Mouse (Mus musculus): ENCODE data around the gene Tbc1d10a. TPM values are rescaled to one million over a fixed set of nuclear protein-coding genes. Genes with fewer than 3 reads are reported as not detected.

Gene Tbc1d10a
- polyA plus RNA-seq, 1 experiment from 2014 or later, result 26.4 TPM

DNA sequence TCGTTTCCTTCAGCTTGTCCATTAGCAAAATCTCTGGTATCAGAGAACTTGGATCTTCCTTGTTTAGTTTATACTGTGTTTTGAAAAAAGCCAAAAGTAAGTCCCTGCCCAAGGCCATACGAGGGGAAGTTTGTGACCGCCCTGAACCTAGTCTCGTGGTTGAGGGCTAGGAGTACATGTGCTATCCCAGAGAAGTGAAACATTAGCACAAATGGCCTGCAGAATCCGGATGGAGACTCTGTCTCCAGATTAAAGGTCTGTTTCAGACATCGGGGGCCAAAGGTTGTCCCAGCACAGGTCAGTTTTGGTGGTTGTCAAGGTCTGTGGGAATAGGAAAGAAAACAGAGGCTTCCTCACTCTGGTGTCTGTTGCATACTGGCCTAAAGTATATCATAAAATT is 2.6 kb downstream of the Tbc1d10a start:
- WGBS, result 87% methylated on average over 6 of the region's 6 CpGs
- Histone ChIP-seq H3K36me3 (no peaks in the 10 kb centered on the region), H3K27ac (replicated peaks) (no peak overlapping the region), H3K4me3 (no peak overlapping the region), H3K9me3 (replicated peaks) (no peaks in the 10 kb centered on the region), H3K27me3 (ENCODE audit: low read depth, poor library complexity, severe bottlenecking) (peaks cover 11% of the 10 kb centered on the region), H3K4me1 (peaks cover 21% of the 10 kb centered on the region)
- DNase-seq (ENCODE audit: low spot score), result no peak

DNA sequence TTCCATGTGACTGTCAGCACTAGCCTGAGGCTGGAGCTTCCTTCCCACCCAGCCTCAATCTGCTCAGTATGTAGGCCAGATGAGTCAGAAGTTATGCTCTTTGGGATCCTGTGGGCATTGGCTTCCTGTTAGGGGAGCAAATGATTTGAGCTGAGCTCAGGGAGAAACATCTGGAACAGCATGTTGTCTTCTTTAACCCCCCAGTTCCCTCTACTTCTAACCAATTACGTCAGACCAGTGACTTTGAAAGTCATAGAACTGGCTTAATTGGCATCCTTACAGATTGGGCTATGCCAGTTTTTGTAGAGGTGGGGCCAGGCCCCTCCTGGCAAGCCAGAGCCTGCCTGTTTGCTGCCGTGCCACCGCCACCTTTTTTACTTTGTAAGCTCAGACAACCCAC is 4.1 kb downstream of the Tbc1d10a start:
- no peak for DNase-seq (ENCODE audit: low spot score)
- peaks cover 21% of the 10 kb centered on the region for H3K4me1 ChIP-seq
- no peak overlapping the region for H3K27ac ChIP-seq (replicated peaks)
- peaks cover 11% of the 10 kb centered on the region for H3K27me3 ChIP-seq (ENCODE audit: low read depth, poor library complexity, severe bottlenecking)
- H3K4me3 ChIP-seq, result no peak overlapping the region
- no peaks in the 10 kb centered on the region for H3K9me3 ChIP-seq (replicated peaks)
- H3K36me3 ChIP-seq, result no peaks in the 10 kb centered on the region
- 81% methylated on average over 3 of the region's 3 CpGs for WGBS

DNA sequence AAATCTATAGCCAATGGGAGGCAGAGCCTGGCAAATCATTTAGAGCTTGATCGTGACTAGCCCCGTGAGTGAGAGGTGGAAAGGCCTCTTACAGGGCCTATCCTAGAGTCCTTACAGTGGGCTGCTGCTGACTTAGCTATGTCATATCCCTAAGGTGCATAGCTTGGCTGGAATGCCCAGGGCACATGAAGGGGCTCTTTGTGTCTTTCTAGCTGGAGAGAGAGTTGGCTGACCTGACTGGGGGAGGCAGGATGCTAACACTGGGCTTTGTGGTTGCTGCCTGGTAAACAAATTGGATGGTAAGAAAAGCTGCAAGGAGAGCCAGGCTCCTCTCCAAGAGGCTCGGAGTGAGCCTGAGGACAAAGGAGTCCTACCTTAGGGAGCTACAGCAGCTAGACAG is 6.2 kb downstream of the Tbc1d10a start:
- DNase-seq (ENCODE audit: low spot score), result no peak
- Histone ChIP-seq H3K27ac (replicated peaks) (no peak overlapping the region), H3K36me3 (no peaks in the 10 kb centered on the region), H3K4me1 (peaks cover 8% of the 10 kb centered on the region), H3K4me3 (no peak overlapping the region), H3K9me3 (replicated peaks) (no peaks in the 10 kb centered on the region), H3K27me3 (ENCODE audit: low read depth, poor library complexity, severe bottlenecking) (peaks cover 5% of the 10 kb centered on the region)
- WGBS, result 80% methylated on average over 3 of the region's 3 CpGs

DNA sequence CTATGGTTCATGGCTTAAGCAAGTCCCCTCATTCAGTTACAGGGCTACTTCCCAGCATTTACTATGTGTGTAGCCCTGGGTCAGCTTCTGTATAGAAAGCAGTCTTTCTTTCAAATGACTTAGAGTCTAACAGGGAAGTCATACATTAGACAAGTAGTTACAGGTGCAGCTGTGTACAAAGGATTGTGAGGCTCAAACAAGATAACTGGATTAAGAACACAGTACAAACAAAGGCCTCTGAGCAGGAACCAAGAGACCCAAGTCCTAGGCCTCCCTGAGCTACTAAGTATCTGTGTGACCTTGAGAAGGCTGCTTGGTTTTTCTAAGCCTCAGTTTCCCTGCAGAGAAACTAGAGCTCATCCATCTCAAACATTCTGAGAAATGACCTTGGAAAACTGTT is 6.8 kb downstream of the Tbc1d10a start:
- Histone ChIP-seq H3K36me3 (no peaks in the 10 kb centered on the region), H3K4me3 (no peak overlapping the region), H3K27ac (replicated peaks) (no peak overlapping the region), H3K9me3 (replicated peaks) (no peaks in the 10 kb centered on the region), H3K27me3 (ENCODE audit: low read depth, poor library complexity, severe bottlenecking) (no peaks in the 10 kb centered on the region), H3K4me1 (peaks cover 5% of the 10 kb centered on the region; the same call in 1 of the 2 replicates)
- DNase-seq (ENCODE audit: low spot score), result no peak

DNA sequence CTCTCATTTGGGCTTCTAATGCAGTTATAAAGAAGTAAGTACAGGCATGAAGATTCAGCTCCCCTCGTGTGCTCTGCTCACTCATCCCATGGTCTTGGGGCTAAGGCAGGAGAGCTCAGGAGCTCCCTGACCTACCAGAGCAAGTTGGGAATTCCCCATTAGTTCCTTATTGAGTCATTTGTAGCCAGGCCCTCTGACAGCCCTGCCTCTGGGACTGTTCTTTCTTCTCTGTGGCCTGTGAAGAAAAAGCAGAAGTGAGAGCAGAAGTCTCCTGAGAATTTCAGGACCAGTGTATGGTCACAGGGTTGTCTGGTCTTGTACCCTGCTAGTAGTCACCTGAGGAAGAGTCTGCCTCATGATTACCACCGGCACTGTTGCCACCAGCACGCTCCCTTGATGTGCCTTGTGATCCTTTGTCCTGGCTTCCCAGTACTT is 9.0 kb downstream of the Tbc1d10a start:
- no peak for DNase-seq (ENCODE audit: low spot score)
- H3K4me3 ChIP-seq, result no peak overlapping the region
- no peak overlapping the region for H3K27ac ChIP-seq (replicated peaks)
- H3K9me3 ChIP-seq (replicated peaks), result no peaks in the 10 kb centered on the region
- H3K36me3 ChIP-seq, result no peaks in the 10 kb centered on the region
- WGBS, result 89% methylated on average over 3 of the region's 3 CpGs
- no peaks in the 10 kb centered on the region for H3K4me1 ChIP-seq
- no peaks in the 10 kb centered on the region for H3K27me3 ChIP-seq (ENCODE audit: low read depth, poor library complexity, severe bottlenecking)

DNA sequence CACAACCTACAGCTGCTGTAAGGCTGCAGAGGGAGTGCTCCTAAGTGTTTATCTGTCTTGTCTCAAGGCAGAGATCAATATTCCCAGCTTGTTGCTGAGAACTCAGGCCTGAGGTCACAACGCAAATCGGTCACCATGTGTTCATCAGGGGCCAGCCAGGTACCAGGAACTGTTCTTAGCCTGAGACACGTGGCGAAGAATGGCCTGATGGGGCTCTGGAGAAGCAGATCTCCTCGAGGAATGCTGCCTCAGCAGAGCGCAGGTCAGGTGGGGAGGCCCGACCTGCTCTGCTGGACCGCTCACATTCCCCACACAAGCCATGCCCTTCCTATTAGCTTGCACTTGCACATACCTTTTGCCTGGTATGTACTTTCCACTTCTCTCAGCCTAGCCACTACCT is 10.0 kb downstream of the Tbc1d10a start:
- no peak for DNase-seq (ENCODE audit: low spot score)
- Histone ChIP-seq H3K27me3 (ENCODE audit: low read depth, poor library complexity, severe bottlenecking) (no peaks in the 10 kb centered on the region), H3K4me1 (no peaks in the 10 kb centered on the region), H3K4me3 (no peak overlapping the region), H3K36me3 (no peaks in the 10 kb centered on the region), H3K9me3 (replicated peaks) (no peaks in the 10 kb centered on the region), H3K27ac (replicated peaks) (no peak overlapping the region)
- WGBS, result 83% methylated on average over 8 of the region's 8 CpGs

DNA sequence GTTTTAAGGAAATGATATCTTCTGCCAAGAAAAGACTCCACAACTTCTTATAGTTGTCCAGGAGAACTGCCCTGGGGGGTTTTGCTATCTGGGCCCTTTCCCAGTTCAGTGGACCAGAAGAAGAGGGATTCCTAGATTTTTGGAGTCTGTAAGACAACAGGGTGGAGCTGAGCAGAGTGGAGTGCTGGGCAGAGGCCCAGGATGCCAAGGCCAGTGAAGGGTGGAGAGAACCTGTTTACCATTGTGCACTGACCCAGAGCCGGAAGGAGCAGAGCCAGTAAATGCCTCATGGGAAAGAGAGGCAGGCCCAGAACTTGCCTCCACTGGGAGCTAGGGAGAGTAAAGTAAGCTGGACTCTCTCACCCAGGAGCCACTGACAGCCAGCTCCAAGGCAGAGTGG is 11.1 kb downstream of the Tbc1d10a start:
- no peak overlapping the region for H3K27ac ChIP-seq (replicated peaks)
- H3K4me3 ChIP-seq, result no peak overlapping the region
- no peaks in the 10 kb centered on the region for H3K9me3 ChIP-seq (replicated peaks)
- no peaks in the 10 kb centered on the region for H3K27me3 ChIP-seq (ENCODE audit: low read depth, poor library complexity, severe bottlenecking)
- H3K4me1 ChIP-seq, result no peaks in the 10 kb centered on the region
- DNase-seq (ENCODE audit: low spot score), result no peak
- no peaks in the 10 kb centered on the region for H3K36me3 ChIP-seq
- WGBS, result 71% methylated on average over 1 of the region's 1 CpGs

DNA sequence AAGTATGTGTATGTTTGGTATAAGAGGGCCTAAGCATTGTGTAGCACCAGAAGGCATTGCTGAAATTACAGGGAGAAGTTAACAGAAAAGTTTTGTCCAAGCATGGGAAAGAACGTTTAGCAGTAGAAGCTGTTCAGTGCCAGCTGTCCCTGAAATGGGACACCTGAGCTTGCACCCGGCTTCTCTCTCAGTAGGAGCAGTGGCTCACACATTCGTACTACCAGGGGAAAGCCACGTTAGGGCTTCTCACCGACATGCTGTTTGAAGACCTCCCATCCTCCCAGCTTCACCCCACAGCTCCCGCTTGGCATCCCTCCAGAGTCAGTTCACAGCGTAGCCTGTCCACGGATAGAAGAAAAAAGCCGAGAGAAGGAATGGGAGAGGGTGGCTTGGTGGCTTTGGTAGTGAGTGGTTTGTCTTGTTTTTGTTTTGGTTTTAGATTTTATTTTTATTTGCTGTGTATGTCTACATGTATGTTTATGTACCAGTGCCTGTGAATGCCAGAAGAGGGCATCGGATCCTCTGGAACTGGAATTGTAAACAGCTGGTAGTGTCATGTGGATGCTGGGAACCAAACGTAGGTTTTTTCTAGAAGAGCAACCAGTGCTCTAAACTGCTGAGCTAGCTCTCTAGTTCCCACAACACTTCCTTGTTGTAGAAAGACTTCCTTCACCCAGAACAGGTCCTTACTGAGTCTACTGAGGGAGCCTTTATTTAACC is 15.6 kb downstream of the Tbc1d10a start:
- Histone ChIP-seq H3K4me3 (no peak overlapping the region), H3K4me1 (peaks cover 7% of the 10 kb centered on the region; the same call in 1 of the 2 replicates), H3K27ac (replicated peaks) (no peak overlapping the region), H3K27me3 (ENCODE audit: low read depth, poor library complexity, severe bottlenecking) (no peaks in the 10 kb centered on the region), H3K36me3 (peaks cover 16% of the 10 kb centered on the region), H3K9me3 (replicated peaks) (no peaks in the 10 kb centered on the region)
- WGBS, result 89% methylated on average over 11 of the region's 11 CpGs
- DNase-seq (ENCODE audit: low spot score), result no peak

DNA sequence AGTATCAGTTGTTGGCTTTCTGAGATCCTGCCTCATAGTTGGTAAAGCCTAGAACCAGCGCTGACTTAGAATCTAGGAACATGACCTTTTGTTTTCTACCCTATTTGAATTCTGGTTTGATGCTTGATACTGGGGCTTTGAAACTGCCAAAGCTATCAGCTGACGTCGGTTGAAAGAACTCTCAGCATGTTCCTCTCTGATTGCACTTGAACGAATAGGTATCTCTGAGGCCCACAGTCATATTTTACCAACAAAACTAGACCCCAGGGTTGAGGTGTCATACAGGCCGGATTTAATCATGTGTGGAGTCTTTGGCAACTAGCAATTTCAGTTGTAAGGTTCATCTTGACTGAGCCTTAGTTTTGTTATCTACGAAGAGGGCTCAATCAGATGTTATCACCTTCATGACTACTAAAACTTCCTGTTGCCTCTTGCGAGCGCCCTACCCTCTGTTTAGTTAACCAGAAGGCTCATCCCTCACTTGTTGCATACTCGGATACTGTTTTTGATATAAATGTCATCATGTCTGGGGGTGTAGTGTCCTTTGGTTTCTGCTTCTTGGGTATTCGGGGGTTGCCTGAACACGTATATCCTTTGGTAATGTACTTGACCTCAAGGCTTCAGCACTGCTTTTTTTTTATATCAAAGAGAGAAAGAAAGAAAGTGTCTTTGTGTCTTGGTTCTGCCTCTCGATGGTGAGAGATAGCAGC is 16.6 kb downstream of the Tbc1d10a start:
- no peak for DNase-seq (ENCODE audit: low spot score)
- H3K27ac ChIP-seq (replicated peaks), result no peak overlapping the region
- H3K4me1 ChIP-seq, result peaks cover 7% of the 10 kb centered on the region; the same call in 1 of the 2 replicates
- peaks cover 26% of the 10 kb centered on the region for H3K36me3 ChIP-seq
- 91% methylated on average over 12 of the region's 12 CpGs for WGBS
- H3K4me3 ChIP-seq, result no peak overlapping the region
- H3K27me3 ChIP-seq (ENCODE audit: low read depth, poor library complexity, severe bottlenecking), result no peaks in the 10 kb centered on the region
- no peaks in the 10 kb centered on the region for H3K9me3 ChIP-seq (replicated peaks)

DNA sequence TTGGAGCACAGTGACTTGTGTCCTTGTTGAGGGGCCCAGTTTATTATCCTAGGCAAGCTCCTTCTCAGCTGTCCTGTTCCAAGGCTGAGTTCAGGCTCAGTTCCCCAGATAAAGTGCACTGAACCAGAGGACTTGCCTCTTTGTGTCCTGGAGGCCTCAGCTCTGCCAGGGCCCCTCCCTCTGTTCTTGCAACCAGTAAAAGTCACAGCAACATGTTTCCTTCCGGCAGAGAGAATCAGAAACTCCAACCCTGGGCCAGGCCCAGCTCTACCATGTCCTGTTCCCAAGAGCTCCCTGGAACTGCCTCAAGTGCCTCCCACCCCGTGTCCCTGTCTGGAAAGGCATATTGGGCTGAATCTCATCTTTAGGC is 17.1 kb downstream of the Tbc1d10a start:
- no peak overlapping the region for H3K27ac ChIP-seq (replicated peaks)
- DNase-seq (ENCODE audit: low spot score), result no peak
- no peaks in the 10 kb centered on the region for H3K27me3 ChIP-seq (ENCODE audit: low read depth, poor library complexity, severe bottlenecking)
- no peak overlapping the region for H3K4me3 ChIP-seq
- peaks cover 7% of the 10 kb centered on the region; the same call in 1 of the 2 replicates for H3K4me1 ChIP-seq
- WGBS, result 66% methylated on average over 2 of the region's 2 CpGs
- peaks cover 30% of the 10 kb centered on the region for H3K36me3 ChIP-seq
- H3K9me3 ChIP-seq (replicated peaks), result no peaks in the 10 kb centered on the region

DNA sequence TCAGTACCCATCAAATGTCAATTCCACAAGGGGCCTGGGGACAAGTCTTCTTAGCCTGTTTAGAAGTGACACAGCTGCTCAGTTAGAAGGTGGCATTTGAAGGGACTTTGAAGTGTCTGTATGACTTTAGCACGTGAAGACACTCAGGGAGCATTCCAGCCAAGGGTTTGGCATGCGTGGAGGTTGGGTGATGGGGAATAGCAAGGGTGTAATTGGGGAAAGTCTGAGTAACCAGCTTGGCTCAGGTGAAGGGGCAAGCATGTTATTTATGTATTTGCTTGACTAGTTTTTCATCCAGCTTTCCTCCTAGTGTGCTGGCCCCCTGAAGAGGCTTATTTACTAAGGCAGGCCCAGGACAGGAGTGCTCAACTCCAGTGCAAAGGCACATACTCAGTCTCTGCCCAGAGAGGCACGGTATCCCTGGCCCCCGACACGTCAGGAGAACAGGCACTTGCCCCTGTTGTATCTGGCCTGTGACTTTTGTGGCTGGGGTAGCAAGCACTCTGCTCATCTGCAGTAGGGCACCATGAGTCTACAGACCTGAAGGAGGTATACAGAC is 18.6 kb downstream of the Tbc1d10a start:
- Histone ChIP-seq H3K4me3 (no peak overlapping the region), H3K4me1 (peaks cover 7% of the 10 kb centered on the region; the same call in 1 of the 2 replicates), H3K27me3 (ENCODE audit: low read depth, poor library complexity, severe bottlenecking) (no peaks in the 10 kb centered on the region), H3K27ac (replicated peaks) (no peak overlapping the region), H3K36me3 (peaks cover 45% of the 10 kb centered on the region), H3K9me3 (replicated peaks) (no peaks in the 10 kb centered on the region)
- WGBS, result 89% methylated on average over 5 of the region's 5 CpGs
- DNase-seq (ENCODE audit: low spot score), result no peak

DNA sequence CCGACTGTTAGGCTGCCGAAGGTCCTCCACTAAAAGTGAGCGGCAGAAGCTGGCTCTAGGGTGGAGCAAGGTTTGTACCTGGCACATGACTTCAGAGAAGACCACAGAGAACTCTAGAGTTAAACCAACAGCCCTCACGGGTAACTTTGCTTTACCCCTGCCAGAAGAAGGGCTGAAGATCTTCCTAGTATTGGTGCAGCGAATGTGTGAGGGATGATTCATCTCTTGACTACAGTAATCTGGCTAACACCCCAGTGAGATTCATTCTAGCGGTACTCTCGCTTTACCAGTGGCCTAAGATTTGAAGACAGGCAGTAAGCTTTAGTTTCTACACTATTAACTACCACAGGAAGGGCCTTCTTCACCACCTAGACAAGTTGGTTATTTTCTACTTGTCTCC is 19.4 kb downstream of the Tbc1d10a start:
- WGBS, result 94% methylated on average over 7 of the region's 7 CpGs
- no peak overlapping the region for H3K4me3 ChIP-seq
- H3K36me3 ChIP-seq, result peaks cover 52% of the 10 kb centered on the region
- H3K9me3 ChIP-seq (replicated peaks), result no peaks in the 10 kb centered on the region
- peaks cover 7% of the 10 kb centered on the region; the same call in 1 of the 2 replicates for H3K4me1 ChIP-seq
- no peak for DNase-seq (ENCODE audit: low spot score)
- H3K27me3 ChIP-seq (ENCODE audit: low read depth, poor library complexity, severe bottlenecking), result no peaks in the 10 kb centered on the region
- no peak overlapping the region for H3K27ac ChIP-seq (replicated peaks)

DNA sequence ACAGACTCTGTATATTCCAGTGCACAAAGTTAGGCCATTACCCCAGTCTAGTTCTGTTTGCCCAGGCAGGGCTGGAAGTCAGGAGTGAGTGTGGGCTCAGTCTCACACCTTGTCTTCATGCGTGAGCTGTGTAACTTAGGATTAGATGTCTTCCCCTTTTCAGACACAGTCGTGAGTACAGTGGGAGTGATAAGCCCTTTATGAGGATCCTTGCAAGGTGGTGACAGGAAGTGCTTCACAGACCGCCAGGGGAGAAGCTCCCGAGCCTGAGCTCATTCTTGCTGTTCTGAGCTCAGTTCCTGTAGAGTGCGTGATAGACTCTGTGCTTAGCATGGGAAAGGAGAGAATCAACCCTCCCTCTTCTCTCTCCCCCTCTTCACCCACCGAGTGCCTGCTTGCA is 20.0 kb downstream of the Tbc1d10a start:
- no peak for DNase-seq (ENCODE audit: low spot score)
- Histone ChIP-seq H3K27ac (replicated peaks) (no peak overlapping the region), H3K36me3 (peaks cover 57% of the 10 kb centered on the region), H3K9me3 (replicated peaks) (no peaks in the 10 kb centered on the region), H3K27me3 (ENCODE audit: low read depth, poor library complexity, severe bottlenecking) (no peaks in the 10 kb centered on the region), H3K4me3 (no peak overlapping the region), H3K4me1 (peaks cover 7% of the 10 kb centered on the region; the same call in 1 of the 2 replicates)
- 85% methylated on average over 6 of the region's 6 CpGs for WGBS
